Mouse (Mus musculus): ENCODE results near the gene Actr5. TPM values are rescaled to one million over a fixed set of nuclear protein-coding genes. Genes with fewer than 3 reads are reported as not detected.

Actr5 gene
- polyA plus RNA-seq, 1 experiment from 2014 or later, result 15.5 TPM

DNA sequence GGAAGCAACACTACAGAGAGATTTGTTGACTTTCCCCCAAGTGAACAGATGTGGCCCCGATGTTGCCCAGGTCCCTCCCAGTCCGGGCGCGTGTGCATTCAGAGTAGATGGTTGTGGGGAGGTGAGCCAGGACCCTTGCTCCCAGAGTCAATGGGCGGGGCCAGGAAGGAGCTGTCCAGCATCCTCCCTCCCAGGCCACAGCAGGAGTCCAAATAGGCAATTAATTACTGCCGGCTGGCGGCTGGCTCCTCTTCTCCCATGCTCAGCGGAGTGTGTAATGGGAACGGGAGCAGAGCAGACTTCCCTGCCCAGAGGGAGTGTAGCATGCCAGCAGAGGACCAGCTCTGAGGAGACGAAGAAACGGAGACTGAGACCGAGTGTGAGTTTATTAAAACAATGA is 29.6 kb upstream of the Actr5 start:
- no peak for TF ChIP-seq CTCF (IDR thresholded peaks at IDR 0.05; ENCODE audit: low read depth)
- Histone ChIP-seq H3K36me3 (ENCODE audit: insufficient read depth) (no peaks in the 10 kb centered on the region), H3K4me2 (no peak overlapping the region), H3K9ac (no peak overlapping the region), H3K9me3 (ENCODE audit: low read depth, low read length) (no peaks in the 10 kb centered on the region), H3K27ac (ENCODE audit: low read depth) (no peak overlapping the region), H3K4me3 (ENCODE audit: low read depth, low read length) (no peak overlapping the region), H3K27me3 (ENCODE audit: insufficient read depth, low read length) (peaks cover 7% of the 10 kb centered on the region; the same call in 1 of the 2 replicates), H3K4me1 (ENCODE audit: insufficient read depth) (no peaks in the 10 kb centered on the region)
- ATAC-seq (ENCODE audit: insufficient read depth) (no peak; the same call in 1 of the 2 replicates), DNase-seq (peak; percentile 67)
- 2% methylated on average over 12 of the region's 12 CpGs for whole genome bisulfite sequencing

- no peak overlapping the region for H3K27ac ChIP-seq (ENCODE audit: low read depth)
- 21% methylated on average over 7 of the region's 7 CpGs for WGBS
- H3K4me1 ChIP-seq (ENCODE audit: insufficient read depth), result no peaks in the 10 kb centered on the region
- ATAC-seq (ENCODE audit: insufficient read depth) (no peak), DNase-seq (no peak)
- no peak for TF ChIP-seq CTCF (IDR thresholded peaks at IDR 0.05; ENCODE audit: low read depth)
- H3K9ac ChIP-seq, result no peak overlapping the region
- H3K4me2 ChIP-seq, result no peak overlapping the region
- no peaks in the 10 kb centered on the region for H3K9me3 ChIP-seq (ENCODE audit: low read depth, low read length)
- H3K4me3 ChIP-seq (ENCODE audit: low read depth, low read length), result no peak overlapping the region
- no peaks in the 10 kb centered on the region for H3K36me3 ChIP-seq (ENCODE audit: insufficient read depth)
- peaks cover 7% of the 10 kb centered on the region; the same call in 1 of the 2 replicates for H3K27me3 ChIP-seq (ENCODE audit: insufficient read depth, low read length)
These were observed 29.1 kb upstream of the Actr5 start for GRCm38 (mm10) chr2:158595577-158595976.

DNA sequence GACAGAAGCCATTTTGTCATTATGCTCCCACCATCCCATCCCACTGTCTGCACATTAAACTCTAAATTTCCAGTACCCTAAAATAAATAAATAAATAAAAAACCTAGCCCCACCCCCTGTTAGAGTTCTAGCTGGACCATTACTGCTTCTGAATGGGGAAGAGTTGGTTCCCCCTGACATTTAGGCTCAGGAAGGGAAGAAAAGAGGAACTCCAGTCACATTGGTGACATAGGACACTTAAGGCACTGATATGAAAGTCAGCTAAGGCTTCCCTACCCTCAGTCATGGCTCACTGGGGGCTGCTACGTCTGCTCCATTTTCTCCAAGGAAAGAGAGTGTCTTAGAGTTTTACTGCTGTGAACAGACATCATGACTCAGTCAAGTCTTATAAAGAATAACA is 27.9 kb upstream of the Actr5 start:
- WGBS, result 60% methylated on average over 1 of the region's 1 CpGs

DNA sequence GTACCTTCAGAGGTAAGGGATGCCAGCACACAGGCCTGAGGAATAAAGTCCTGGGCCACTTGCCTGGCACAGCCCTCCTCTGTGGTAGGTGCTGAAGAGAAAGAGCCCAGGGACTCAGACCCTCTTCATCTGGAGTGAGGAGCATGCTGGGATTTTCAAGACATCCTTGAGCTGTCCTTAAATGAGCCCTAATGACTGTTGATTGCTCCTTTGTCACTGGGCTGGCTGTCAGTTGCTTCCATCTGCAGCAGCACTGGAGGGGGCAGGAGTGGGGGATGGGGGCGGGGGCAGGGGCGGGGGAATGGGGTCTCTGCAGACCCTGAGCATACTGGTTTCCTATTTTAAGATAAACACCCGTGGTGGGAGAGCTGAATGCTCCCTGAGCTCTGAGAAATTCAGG is 24.2 kb upstream of the Actr5 start:
- TF ChIP-seq CTCF (IDR thresholded peaks at IDR 0.05; ENCODE audit: low read depth), result no peak
- Histone ChIP-seq H3K4me2 (no peak overlapping the region), H3K27ac (ENCODE audit: low read depth) (no peak overlapping the region), H3K9me3 (ENCODE audit: low read depth, low read length) (no peaks in the 10 kb centered on the region), H3K36me3 (ENCODE audit: insufficient read depth) (no peaks in the 10 kb centered on the region), H3K4me3 (ENCODE audit: low read depth, low read length) (no peak overlapping the region), H3K27me3 (ENCODE audit: insufficient read depth, low read length) (peaks cover 14% of the 10 kb centered on the region; the same call in 1 of the 2 replicates), H3K4me1 (ENCODE audit: insufficient read depth) (no peaks in the 10 kb centered on the region), H3K9ac (no peak overlapping the region)
- DNase-seq (no peak), ATAC-seq (ENCODE audit: insufficient read depth) (no peak)
- WGBS, result 23% methylated on average over 3 of the region's 3 CpGs

More for the DNA sequence above, 27.9 kb upstream of the Actr5 start:
- TF ChIP-seq CTCF (IDR thresholded peaks at IDR 0.05; ENCODE audit: low read depth), result no peak
- DNase-seq (no peak), ATAC-seq (ENCODE audit: insufficient read depth) (no peak)
- H3K27ac ChIP-seq (ENCODE audit: low read depth), result no peak overlapping the region
- H3K4me3 ChIP-seq (ENCODE audit: low read depth, low read length), result no peak overlapping the region
- no peaks in the 10 kb centered on the region for H3K9me3 ChIP-seq (ENCODE audit: low read depth, low read length)
- H3K9ac ChIP-seq, result no peak overlapping the region
- H3K4me2 ChIP-seq, result no peak overlapping the region
- no peaks in the 10 kb centered on the region for H3K4me1 ChIP-seq (ENCODE audit: insufficient read depth)
- peaks cover 7% of the 10 kb centered on the region; the same call in 1 of the 2 replicates for H3K27me3 ChIP-seq (ENCODE audit: insufficient read depth, low read length)
- H3K36me3 ChIP-seq (ENCODE audit: insufficient read depth), result no peaks in the 10 kb centered on the region

DNA sequence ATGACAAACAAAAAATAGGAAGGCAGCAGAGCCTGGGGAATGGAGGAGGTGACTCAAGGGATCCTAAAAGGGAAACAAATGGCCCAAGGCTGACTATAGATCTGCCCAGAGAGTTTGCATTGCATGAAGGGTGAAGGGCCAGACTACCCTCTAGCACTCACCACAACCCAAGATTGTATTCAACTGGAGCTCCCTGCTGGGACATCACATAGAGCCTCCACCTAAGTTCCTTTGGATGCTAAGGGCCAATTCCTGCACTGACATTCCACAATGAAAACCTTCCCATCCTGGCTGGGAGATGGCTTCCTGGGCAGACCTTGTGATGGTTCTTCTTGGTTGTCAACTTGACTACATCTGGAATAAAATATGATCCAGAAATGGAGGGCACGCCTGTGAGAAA is 23.4 kb upstream of the Actr5 start:
- DNase-seq (no peak), ATAC-seq (ENCODE audit: insufficient read depth) (no peak)
- no peak for TF ChIP-seq CTCF (IDR thresholded peaks at IDR 0.05; ENCODE audit: low read depth)
- H3K4me1 ChIP-seq (ENCODE audit: insufficient read depth), result no peaks in the 10 kb centered on the region
- no peaks in the 10 kb centered on the region for H3K9me3 ChIP-seq (ENCODE audit: low read depth, low read length)
- peaks cover 16% of the 10 kb centered on the region; the same call in 1 of the 2 replicates for H3K27me3 ChIP-seq (ENCODE audit: insufficient read depth, low read length)
- no peak overlapping the region for H3K9ac ChIP-seq
- no peak overlapping the region for H3K4me3 ChIP-seq (ENCODE audit: low read depth, low read length)
- WGBS, result 68% methylated on average over 1 of the region's 1 CpGs
- H3K27ac ChIP-seq (ENCODE audit: low read depth), result no peak overlapping the region
- no peak overlapping the region for H3K4me2 ChIP-seq
- no peaks in the 10 kb centered on the region for H3K36me3 ChIP-seq (ENCODE audit: insufficient read depth)

DNA sequence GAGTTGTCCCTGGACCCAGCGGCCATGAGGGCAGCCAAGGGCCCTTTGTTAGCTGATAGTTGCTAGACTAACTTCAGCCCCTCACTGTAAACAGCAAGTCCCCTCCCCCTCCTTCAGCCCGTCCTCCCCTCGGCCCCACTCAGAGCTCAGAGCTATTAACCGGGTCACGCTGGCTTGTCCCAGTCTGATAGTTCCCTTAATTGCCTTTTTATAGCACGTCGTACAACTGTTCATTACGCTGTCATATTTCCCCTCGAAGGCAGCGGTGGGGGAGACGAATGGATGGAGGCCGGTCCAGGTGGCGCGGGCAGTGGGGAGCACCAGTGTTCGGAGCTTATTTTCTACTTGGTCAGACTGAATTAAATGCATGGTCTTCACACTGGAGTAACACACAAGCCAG is 22.0 kb upstream of the Actr5 start:
- H3K27me3 ChIP-seq (ENCODE audit: insufficient read depth, low read length), result peaks cover 27% of the 10 kb centered on the region
- TF ChIP-seq CTCF (IDR thresholded peaks at IDR 0.05; ENCODE audit: low read depth), result no peak
- H3K4me1 ChIP-seq (ENCODE audit: insufficient read depth), result no peaks in the 10 kb centered on the region
- 14% methylated on average over 15 of the region's 15 CpGs for WGBS
- H3K9me3 ChIP-seq (ENCODE audit: low read depth, low read length), result no peaks in the 10 kb centered on the region
- H3K4me2 ChIP-seq, result no peak overlapping the region
- H3K4me3 ChIP-seq (ENCODE audit: low read depth, low read length), result no peak overlapping the region
- peak; percentile 41; the same call in 1 of the 2 replicates for ATAC-seq (ENCODE audit: insufficient read depth)
- no peak overlapping the region for H3K27ac ChIP-seq (ENCODE audit: low read depth)
- no peaks in the 10 kb centered on the region for H3K36me3 ChIP-seq (ENCODE audit: insufficient read depth)
- DNase-seq, result no peak
- no peak overlapping the region for H3K9ac ChIP-seq

GRCm38 (mm10) chr2:158606511-158606964 is 18.1 kb upstream of the Actr5 start:
- no peak overlapping the region for H3K4me2 ChIP-seq
- peak; percentile 22 for DNase-seq
- no peak overlapping the region for H3K4me3 ChIP-seq (ENCODE audit: low read depth, low read length)
- ATAC-seq (ENCODE audit: insufficient read depth), result no peak; the same call in 1 of the 2 replicates
- no peaks in the 10 kb centered on the region for H3K36me3 ChIP-seq (ENCODE audit: insufficient read depth)
- WGBS, result 8% methylated on average over 4 of the region's 4 CpGs
- no peaks in the 10 kb centered on the region for H3K9me3 ChIP-seq (ENCODE audit: low read depth, low read length)
- no peak overlapping the region for H3K27ac ChIP-seq (ENCODE audit: low read depth)
- H3K9ac ChIP-seq, result no peak overlapping the region
- no peaks in the 10 kb centered on the region for H3K4me1 ChIP-seq (ENCODE audit: insufficient read depth)
- peaks cover 66% of the 10 kb centered on the region for H3K27me3 ChIP-seq (ENCODE audit: insufficient read depth, low read length)
- no peak for TF ChIP-seq CTCF (IDR thresholded peaks at IDR 0.05; ENCODE audit: low read depth)

Data from lung, embryonic 14.5 days (tissue).